Mouse (Mus musculus) inflammation-experienced regulatory T-cells, adult 16 weeks (primary cell): ENCODE results near the gene Cuzd1. TPM values are rescaled to one million over a fixed set of nuclear protein-coding genes. Genes with fewer than 3 reads are reported as not detected.

Experiments used
- polyA plus RNA-seq: library from polyadenylated mRNA; unstranded; fragments of 100-300 nt; shearing (Covaris generic); gene quantifications from one replicate; pipeline ENCODE4 v1.2.1, GENCODE M21; 2017

Gene Cuzd1
- not detected for polyA plus RNA-seq

DNA sequence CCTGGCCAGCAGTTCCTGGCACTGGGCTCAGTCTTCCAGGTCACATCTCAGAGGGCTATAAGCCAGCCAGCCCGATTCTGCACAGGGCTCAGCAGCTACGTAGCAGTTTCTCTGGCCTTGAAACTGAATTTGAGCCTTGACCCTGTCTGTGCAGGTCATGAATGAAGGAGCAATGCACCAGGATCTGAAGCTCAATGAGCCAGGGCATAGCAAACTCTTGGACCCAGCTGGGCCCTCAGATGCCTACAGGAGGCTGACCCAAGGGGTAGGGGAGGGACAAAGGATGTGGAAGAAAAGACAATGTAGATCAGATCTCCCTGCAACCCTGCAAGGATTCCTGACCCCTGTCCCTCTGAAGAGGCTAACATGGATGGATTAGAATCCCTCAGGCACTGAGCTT, at the start of gene Cuzd1:
Cuzd1 (minus strand) TSS at position 101 of the 400 bp plus-strand sequence.

DNA sequence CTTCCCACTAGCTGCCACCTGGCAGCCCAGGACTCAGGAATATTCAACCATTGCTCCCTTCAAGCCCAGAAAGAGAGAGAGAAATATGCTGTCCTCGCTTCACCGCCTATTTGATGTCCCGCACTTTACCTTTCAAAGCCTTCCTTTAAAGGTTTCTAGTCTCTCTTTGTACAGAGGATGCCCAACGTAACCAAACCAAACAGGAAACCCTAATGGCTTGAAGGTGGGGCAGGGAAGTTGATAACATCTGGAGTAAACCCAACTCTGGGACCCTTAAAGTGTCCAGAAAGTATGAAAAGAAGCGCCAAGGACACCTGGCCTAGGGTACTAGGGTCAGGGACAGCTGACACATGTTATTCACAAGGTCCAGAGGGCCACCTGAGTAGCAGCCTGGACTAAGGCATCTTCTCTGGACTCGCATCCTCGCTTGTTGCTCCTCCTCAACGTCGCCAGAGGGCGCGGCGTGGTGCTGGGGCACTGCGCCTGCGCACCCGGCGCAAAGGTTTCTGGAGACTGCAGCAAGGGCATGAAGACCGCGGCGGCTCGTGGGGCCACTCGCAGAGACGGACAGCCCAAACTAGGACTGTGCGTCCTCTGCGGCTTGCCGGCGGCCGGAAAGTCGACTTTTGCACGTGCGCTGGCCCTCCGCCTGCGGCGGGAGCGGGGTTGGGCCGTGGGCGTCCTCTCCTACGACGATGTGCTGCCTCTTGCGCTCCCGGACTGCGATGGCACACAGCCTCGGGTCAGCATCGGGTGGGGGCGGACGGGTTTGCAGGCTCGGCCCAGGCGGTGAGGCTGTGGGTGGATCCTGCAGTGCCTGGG, 48.8 kb upstream of the Cuzd1 start, which contains the start of gene Pstk:
Pstk (plus strand) TSS at position 494 of the 822 bp plus-strand sequence.

GRCm38 (mm10) chr7:131362615-131363300, 40.7 kb upstream of the Cuzd1 start, which contains the start of gene 2310057M21Rik:
2310057M21Rik (minus strand) TSS chr7:131362759.

GRCm38 (mm10) chr7:131333564-131333963, 11.5 kb upstream of the Cuzd1 start, which contains the start of gene Fam24a:
Fam24a (plus strand) TSS chr7:131333864.

DNA sequence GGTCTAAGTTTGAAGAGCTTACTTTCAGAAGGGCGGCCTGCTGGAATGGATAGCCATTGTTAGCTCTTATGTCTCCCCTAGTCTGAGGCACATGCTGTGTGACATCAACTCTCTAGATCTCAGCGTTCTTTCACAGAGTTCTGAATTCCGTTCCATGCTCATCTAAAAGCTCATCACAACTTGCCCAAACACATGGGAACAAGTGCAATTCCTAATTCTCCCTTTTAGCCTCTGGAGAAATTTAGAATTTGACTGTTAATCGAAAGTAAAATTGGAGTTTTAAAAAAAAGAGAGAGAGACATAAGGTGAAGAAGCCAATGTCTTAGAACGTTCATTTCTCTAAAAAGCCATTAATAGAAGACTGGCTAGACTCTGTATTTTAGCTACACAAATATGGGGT, 7.3 kb upstream of the Cuzd1 start, which contains the start of gene Fam24b:
Fam24b (minus strand) TSS at position 101 of the 400 bp plus-strand sequence.

Other genes starting within 250 kb of the Cuzd1 start
- not detected for gene 4933402N03Rik, start 176.0 kb downstream of the Cuzd1 start, polyA plus RNA-seq
- gene 5430419D17Rik, start 147.9 kb downstream of the Cuzd1 start, polyA plus RNA-seq, result not detected
- gene Fam24b, start 7.2 kb upstream of the Cuzd1 start, polyA plus RNA-seq, result not detected
- not detected for gene Fam24a, start 11.6 kb upstream of the Cuzd1 start, polyA plus RNA-seq
- 28.3 TPM for gene 2310057M21Rik, start 40.5 kb upstream of the Cuzd1 start, polyA plus RNA-seq
- gene Pstk, start 48.8 kb upstream of the Cuzd1 start, polyA plus RNA-seq, result 53.2 TPM
- gene Ikzf5, start 88.2 kb upstream of the Cuzd1 start, polyA plus RNA-seq, result 29.9 TPM
- 80.8 TPM for gene Acadsb, start 88.3 kb upstream of the Cuzd1 start, polyA plus RNA-seq
- not detected for gene Hmx3, start 220.6 kb upstream of the Cuzd1 start, polyA plus RNA-seq
- not detected for gene Hmx2, start 226.5 kb upstream of the Cuzd1 start, polyA plus RNA-seq
- gene Bub3, start 237.9 kb upstream of the Cuzd1 start, polyA plus RNA-seq, result 179 TPM